Mouse (Mus musculus) embryonic facial prominence, embryonic 12.5 days (tissue): Measurements from ENCODE around the gene Prkrip1. TPM values are rescaled to one million over a fixed set of nuclear protein-coding genes. Genes with fewer than 3 reads are reported as not detected.
"Not testable (repeated sequence)": the region's sequence is repeated elsewhere in the genome, so short reads cannot be mapped to it uniquely, and the experiment has no call there.

Source experiments
- ATAC-seq: fragments of 200-750 bp; cut with Nextera tagmentation; 2 replicates; pipeline ENCODE4 v1.8.0; 2017; ENCODE audit not compliant: insufficient number of reproducible peaks, insufficient read depth, low FRiP score, low TSS enrichment
- H3K27ac ChIP-seq: fragments of 300-500 bp; sonication (generic); 2 replicates; pipeline ENCODE4 v1.5.1; 2016; ENCODE audit warnings: mild to moderate bottlenecking
- H3K27me3 ChIP-seq: fragments of 300-500 bp; sonication (generic); 2 replicates; pipeline ENCODE4 v1.6.1; 2016; ENCODE audit warnings: mild to moderate bottlenecking, moderate library complexity
- H3K36me3 ChIP-seq: fragments of 300-500 bp; sonication (generic); 2 replicates; pipeline ENCODE4 v1.6.1; 2016; ENCODE audit warnings: mild to moderate bottlenecking
- H3K4me1 ChIP-seq: fragments of 300-500 bp; sonication (generic); 2 replicates; pipeline ENCODE4 v1.6.1; 2016
- H3K4me2 ChIP-seq: fragments of 300-500 bp; sonication (generic); replicated peaks from 2 replicates; pipeline ENCODE4 v1.6.1; 2016; ENCODE audit warnings: mild to moderate bottlenecking, moderate library complexity
- H3K4me3 ChIP-seq: fragments of 300-500 bp; sonication (generic); 2 replicates; pipeline ENCODE4 v1.5.1; 2016; ENCODE audit warnings: mild to moderate bottlenecking
- H3K9ac ChIP-seq: fragments of 300-500 bp; sonication (generic); 2 replicates; pipeline ENCODE4 v1.6.1; 2016; ENCODE audit warnings: mild to moderate bottlenecking, moderate library complexity
- H3K9me3 ChIP-seq: fragments of 300-500 bp; sonication (generic); 2 replicates; pipeline ENCODE4 v1.6.1; 2016; ENCODE audit warnings: mild to moderate bottlenecking, moderate library complexity
- WGBS: fragments of 180-500 bp; shearing (Covaris S2); methylation state at CpG from one replicate; pipeline ENCODE4 v1.1.7; 2016; 5-methylcytosine and 5-hydroxymethylcytosine counted together
- polyA plus RNA-seq: library from polyadenylated mRNA; unstranded; fragments of >200 nt; fragmentation: Nextera tagmentation; extraction: Ambion mirVana; gene quantifications from 2 replicates; pipeline ENCODE4 v1.2.1, GENCODE M21; 2016

The Prkrip1 gene
- polyA plus RNA-seq, 1 experiment from 2014 or later, result 60.2 TPM

DNA sequence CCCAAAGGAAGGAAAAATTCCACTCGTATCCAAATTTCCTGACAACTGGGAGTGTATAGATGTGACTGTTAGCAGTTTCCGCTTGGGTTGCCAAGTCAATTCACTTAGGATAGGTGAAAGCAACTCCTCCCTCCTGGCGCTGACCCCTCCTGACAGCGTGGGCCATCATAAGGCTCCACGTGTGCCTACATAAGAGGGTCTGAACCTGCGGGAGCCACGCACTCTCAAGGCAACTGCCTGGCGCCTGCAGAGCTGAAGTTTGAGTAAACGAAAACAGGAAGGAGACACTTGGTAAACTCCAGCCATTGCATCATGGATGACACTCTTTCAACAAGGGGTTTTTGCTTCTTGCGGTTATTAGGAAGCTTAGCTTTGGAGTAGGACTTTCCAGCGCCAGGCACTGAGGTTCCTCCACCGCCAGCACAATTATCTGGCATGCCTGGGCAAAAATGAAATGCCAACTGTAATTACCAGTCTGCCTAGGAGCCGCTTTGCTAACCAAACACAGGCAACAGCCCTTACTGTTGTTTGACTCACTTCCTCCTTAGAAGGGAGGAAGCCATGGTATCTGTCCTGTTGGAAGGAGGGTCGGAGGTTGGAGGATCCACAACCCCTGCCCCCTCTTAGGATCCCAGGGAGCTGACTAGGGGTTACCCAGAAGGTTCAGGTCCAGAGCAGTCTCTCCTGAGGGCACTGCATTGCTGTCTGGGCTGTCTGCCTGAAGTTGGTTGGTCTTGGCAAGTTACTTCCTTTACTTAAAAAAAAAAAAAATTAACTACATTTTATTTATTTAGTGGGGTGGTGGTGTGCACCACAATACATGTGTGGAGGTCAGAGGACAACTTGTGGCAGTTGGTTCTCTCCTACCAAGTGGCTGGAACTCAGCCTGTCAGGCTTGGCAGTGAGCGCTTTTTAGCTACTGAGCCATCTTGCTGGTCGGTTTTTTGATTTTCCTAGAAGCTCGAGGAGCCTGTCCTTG, 27.1 kb downstream of the Prkrip1 start:
- Histone ChIP-seq H3K4me2 (peak overlapping the region; percentile 93), H3K9ac (no peak overlapping the region), H3K4me1 (peaks cover 11% of the 10 kb centered on the region; the same call in 1 of the 2 replicates), H3K27ac (no peak overlapping the region), H3K4me3 (peak overlapping the region; percentile 63), H3K27me3 (0 out of 2 replicates have a peak, but pooled peaks cover 6% of the 10 kb centered on the region), H3K36me3 (peaks cover 6% of the 10 kb centered on the region; the same call in 1 of the 2 replicates), H3K9me3 (0 out of 2 replicates have a peak, but pooled peaks cover 3% of the 10 kb centered on the region)
- ATAC-seq, result no peak
- WGBS, result 35% methylated on average over 17 of the region's 17 CpGs

DNA sequence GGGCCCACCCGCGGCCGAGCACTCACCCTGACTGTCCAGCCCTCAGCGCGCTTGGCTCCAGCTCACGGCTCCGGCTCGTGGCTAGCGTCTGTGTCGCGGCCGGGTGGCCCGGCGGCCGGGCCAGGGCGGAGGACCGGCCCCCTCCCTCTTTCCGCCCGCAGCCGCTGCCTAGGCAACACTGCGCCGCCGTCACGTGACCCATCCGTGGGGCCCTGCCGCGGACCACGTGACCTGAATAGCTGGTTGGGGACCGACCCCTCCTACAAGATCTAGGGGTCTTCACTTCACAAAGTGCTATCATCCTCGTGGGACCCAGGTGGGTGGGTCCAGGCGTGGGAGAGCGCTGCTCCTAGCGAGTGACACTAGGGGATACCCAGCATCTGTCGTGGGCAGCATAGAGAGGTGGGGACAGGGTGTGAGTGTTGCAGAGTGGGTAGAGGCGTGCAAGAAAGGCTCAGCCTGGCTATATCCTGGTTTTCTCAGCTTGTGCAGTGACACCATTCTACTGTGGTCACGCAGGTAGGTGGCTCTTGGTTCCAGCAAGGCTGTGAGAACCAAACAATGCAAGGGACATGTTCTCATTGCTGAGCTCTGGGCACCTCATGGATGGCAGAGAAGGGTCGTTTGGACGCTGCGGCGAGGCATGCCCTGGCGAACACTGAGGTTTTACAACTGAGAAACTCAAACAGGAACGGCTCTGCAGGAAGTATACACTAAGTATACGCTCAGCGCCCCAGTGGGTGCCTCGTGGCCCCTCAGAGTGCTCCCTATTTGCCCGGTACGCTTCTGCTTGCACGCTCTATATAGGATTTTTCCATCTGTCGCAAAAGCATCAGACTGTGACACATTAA, 28.0 kb downstream of the Prkrip1 start, which contains the start of gene Orai2:
Orai2 (minus strand) TSS at position 202 of the 851 bp plus-strand sequence.
- Histone ChIP-seq H3K27me3 (0 out of 2 replicates have a peak, but pooled peaks cover 6% of the 10 kb centered on the region), H3K27ac (0 out of 2 replicates have a peak within 1 kb of the TSS, but pooled peaks have one; percentile 14), H3K4me3 (peak within 1 kb of the TSS; percentile 63), H3K9me3 (0 out of 2 replicates have a peak, but pooled peaks cover 3% of the 10 kb centered on the region), H3K4me1 (peaks cover 11% of the 10 kb centered on the region; the same call in 1 of the 2 replicates), H3K4me2 (peak within 1 kb of the TSS; percentile 93), H3K9ac (peak within 1 kb of the TSS; percentile 78), H3K36me3 (peaks cover 6% of the 10 kb centered on the region; the same call in 1 of the 2 replicates)
- peak; percentile 86 for ATAC-seq
- 6% methylated on average over 49 of the region's 49 CpGs for WGBS

DNA sequence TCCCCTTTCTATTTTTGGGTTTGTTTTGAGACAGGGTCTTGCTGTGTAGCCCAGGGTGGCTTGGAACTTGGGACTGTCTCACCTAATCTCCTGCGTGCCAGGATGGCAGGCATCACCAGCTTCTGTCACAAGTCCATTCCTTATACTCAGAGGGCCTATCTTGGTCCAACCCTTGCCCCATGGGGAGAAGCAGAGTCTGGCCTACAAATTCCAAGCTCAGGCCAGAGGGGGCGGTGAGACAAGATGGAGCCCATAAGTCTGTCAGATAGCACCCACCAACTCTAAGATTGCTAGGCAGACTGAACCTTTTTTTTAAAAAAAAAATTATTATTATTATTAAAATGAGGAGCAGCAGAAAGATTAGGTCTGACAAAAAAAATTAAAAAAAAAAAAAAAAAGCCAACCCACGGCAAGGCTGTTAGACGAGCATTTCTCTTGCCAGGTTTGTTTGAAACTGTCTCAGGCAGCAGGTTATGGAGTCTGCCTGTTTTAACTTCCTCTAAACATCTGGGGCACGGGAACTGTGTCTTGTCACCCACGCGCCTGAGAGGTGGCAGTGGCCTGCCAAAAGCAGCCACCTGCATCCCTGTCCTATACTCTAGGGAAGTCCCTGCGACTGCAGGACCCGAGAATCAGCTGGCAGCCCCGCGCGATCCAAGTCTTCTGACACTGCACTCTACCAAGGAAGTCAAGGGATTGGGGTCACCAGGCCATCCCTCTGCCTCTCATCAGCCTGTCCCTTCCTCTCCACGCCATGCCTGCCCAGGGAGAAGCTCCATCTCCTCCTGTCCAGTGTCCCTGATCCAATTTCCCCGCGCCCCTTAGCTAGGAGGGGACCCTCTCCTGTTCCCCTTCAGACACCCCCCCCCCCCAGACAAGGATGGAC, 28.9 kb downstream of the Prkrip1 start:
- Histone ChIP-seq H3K4me2 (peak overlapping the region; percentile 93), H3K9ac (peak overlapping the region; percentile 78), H3K27me3 (0 out of 2 replicates have a peak, but pooled peaks cover 6% of the 10 kb centered on the region), H3K36me3 (peaks cover 6% of the 10 kb centered on the region; the same call in 1 of the 2 replicates), H3K9me3 (0 out of 2 replicates have a peak, but pooled peaks cover 3% of the 10 kb centered on the region), H3K4me1 (peaks cover 11% of the 10 kb centered on the region; the same call in 1 of the 2 replicates), H3K27ac (0 out of 2 replicates have a peak overlapping the region, but pooled peaks have one; percentile 14), H3K4me3 (peak overlapping the region; percentile 63)
- ATAC-seq, result no peak; the same call in none of the 2 replicates
- 13% methylated on average over 15 of the region's 15 CpGs for WGBS

DNA sequence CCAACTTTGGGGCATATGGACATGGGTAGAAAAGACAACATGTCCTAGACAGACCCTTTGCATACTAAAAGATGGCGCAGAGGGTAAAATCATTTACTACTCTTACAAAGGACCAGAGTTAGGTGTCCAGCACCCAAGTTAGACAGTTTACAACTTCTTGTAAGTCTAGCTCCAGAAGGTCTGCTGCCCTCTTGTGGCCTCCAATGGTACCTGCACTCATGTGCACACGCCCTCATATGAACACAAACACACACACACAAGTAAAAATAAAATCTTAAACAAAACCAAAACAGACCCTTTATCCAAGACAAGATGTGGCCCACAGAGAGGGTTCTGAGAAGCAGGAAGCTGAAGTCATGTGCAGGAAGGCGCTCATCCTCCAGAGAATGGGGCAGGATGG, 30.7 kb downstream of the Prkrip1 start:
- 90% methylated on average over 3 of the region's 3 CpGs for WGBS

DNA sequence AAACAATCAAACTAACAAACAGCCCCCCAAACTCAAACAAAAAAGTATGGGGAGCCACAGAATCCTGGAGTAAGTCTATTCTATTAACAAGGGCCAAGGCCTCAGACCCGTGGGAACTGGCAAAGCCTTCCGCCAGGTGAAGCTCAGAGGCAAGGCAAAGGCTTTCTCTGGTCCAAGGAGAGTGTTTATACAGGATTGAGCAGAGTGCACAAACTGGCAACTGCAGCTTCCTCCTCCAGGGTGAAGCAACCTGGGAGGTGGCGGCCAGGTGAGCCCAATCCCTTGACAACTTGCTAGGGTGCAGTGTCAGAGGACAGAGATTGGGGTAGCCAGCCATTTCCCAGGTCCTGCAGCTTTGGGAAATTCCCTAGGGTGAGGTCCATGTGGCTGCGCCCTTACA, 31.5 kb downstream of the Prkrip1 start:
- no peak for ATAC-seq
- peaks cover 6% of the 10 kb centered on the region; the same call in 1 of the 2 replicates for H3K36me3 ChIP-seq
- H3K27ac ChIP-seq, result no peak overlapping the region
- 0 out of 2 replicates have a peak, but pooled peaks cover 6% of the 10 kb centered on the region for H3K27me3 ChIP-seq
- H3K9ac ChIP-seq, result no peak overlapping the region
- H3K4me1 ChIP-seq, result peaks cover 11% of the 10 kb centered on the region; the same call in 1 of the 2 replicates
- H3K4me3 ChIP-seq, result no peak overlapping the region
- WGBS, result 90% methylated on average over 4 of the region's 4 CpGs
- H3K9me3 ChIP-seq, result 0 out of 2 replicates have a peak, but pooled peaks cover 3% of the 10 kb centered on the region
- no peak overlapping the region for H3K4me2 ChIP-seq

More for the DNA sequence above, 30.7 kb downstream of the Prkrip1 start:
- Histone ChIP-seq H3K9ac (no peak overlapping the region), H3K4me1 (peaks cover 11% of the 10 kb centered on the region; the same call in 1 of the 2 replicates), H3K27me3 (0 out of 2 replicates have a peak, but pooled peaks cover 6% of the 10 kb centered on the region), H3K4me2 (no peak overlapping the region), H3K27ac (no peak overlapping the region), H3K9me3 (0 out of 2 replicates have a peak, but pooled peaks cover 3% of the 10 kb centered on the region), H3K36me3 (peaks cover 6% of the 10 kb centered on the region; the same call in 1 of the 2 replicates), H3K4me3 (no peak overlapping the region)
- ATAC-seq, result no peak

DNA sequence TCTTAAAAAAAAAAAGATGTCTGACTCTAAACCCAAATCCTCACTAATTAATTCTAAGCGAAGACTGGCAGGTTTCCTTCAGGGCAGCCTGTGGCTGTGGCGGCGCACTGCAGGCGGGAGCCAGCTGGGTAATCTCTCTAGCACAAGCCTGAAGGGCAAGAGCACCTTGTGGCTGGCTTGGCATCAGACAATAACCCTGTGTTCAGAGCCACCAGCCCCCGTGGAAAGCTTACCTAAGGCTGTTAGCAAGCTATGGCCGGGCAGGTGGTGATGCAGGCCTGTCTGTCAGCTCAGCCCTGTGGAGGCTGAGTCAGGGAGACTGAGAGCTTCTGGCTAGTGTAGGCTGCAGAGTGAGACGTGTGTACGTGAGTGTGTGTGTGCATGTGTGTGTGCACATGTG, 33.5 kb downstream of the Prkrip1 start:
- Histone ChIP-seq H3K4me2 (no peak overlapping the region), H3K27me3 (no peaks in the 10 kb centered on the region), H3K9ac (no peak overlapping the region), H3K27ac (no peak overlapping the region), H3K36me3 (peaks cover 10% of the 10 kb centered on the region), H3K4me3 (no peak overlapping the region), H3K4me1 (peaks cover 2% of the 10 kb centered on the region; the same call in 1 of the 2 replicates), H3K9me3 (0 out of 2 replicates have a peak, but pooled peaks cover 3% of the 10 kb centered on the region)
- WGBS, result 76% methylated on average over 8 of the region's 8 CpGs
- no peak for ATAC-seq

DNA sequence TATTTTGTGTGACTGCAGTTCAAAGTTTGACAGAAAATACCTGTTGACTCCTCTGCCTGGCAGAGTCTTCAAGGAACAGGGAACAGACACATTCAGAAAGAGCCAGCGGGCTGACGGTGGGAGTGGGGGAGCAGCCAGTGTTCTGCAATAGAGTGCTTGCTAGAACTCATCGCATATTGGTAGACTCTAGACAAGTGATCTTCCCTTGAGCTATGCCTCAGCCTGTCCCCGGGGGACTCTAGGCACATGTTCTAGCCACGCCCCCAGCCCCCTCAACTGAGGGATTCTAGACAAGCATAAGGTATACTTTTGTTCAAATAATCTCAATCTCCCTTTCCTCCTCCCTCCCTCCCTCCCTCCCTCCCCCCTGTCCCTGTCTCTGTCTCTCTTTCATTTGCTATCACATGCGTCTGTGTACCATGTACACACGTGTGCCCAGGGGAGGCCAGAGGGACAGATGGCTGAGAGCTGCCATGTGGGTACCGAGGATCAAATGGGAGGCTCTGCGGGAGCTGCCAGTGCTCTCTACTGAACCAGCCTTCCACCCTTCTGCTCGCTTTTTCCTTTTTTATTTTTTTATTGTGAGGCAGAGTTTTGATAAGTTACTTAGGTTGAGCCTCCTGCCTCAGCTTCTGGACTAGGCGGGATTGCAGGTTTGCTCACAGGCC, 34.8 kb downstream of the Prkrip1 start:
- 81% methylated on average over 11 of the region's 11 CpGs for WGBS
- peaks cover 12% of the 10 kb centered on the region for H3K36me3 ChIP-seq
- ATAC-seq, result no peak
- 0 out of 2 replicates have a peak, but pooled peaks cover 3% of the 10 kb centered on the region for H3K9me3 ChIP-seq
- H3K4me1 ChIP-seq, result no peaks in the 10 kb centered on the region
- no peak overlapping the region for H3K27ac ChIP-seq
- no peaks in the 10 kb centered on the region for H3K27me3 ChIP-seq
- no peak overlapping the region for H3K4me3 ChIP-seq
- no peak overlapping the region for H3K9ac ChIP-seq
- H3K4me2 ChIP-seq, result no peak overlapping the region

DNA sequence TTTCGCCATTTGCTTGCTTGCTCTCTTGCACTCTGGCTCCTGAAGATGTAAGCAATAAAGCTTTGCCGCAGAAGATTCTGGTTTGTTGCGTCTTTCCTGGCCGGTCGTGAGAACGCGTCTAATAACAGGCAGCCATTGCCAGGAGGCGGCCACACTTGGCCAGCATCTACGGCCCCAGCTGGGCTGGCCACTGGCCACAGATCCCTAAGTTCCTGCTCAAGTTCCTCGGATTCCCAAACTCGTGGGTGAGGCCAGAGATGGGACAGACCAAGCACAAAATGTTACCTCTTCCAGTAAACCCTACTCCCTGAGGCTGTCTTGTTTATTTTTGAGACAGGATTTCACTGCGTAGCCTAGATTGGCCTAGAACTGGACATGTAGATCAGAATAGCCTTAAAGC, 38.7 kb downstream of the Prkrip1 start:
- not testable (repeated sequence) for H3K9ac ChIP-seq, H3K27ac ChIP-seq, H3K27me3 ChIP-seq, H3K4me1 ChIP-seq, H3K9me3 ChIP-seq, H3K36me3 ChIP-seq, H3K4me2 ChIP-seq, ATAC-seq, H3K4me3 ChIP-seq
- WGBS, result 89% methylated on average over 11 of the region's 12 CpGs

DNA sequence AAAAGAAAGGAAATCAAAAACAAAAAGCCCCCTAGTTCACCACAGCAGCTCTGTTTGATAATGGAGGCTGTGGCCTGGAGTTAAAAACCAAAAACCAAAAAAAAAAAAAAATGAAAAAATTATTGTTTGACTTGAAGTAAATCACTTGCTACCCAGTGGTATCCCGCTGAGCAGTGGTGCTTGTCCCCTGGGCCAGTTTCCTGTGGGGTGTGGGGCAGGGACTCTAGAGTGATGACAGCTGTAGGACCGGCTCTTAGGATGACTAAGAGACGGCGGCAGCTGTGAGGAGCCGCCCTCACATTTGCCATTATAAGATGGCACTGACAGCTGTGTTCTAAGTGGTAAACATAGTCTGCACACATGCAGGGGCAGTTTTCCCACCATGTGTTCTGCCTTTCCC, 43.4 kb downstream of the Prkrip1 start:
- Histone ChIP-seq H3K4me3 (no peak overlapping the region), H3K9ac (no peak overlapping the region), H3K36me3 (peaks cover 3% of the 10 kb centered on the region), H3K27ac (no peak overlapping the region), H3K9me3 (no peaks in the 10 kb centered on the region), H3K4me2 (no peak overlapping the region), H3K4me1 (no peaks in the 10 kb centered on the region), H3K27me3 (no peaks in the 10 kb centered on the region)
- no peak for ATAC-seq
- 85% methylated on average over 5 of the region's 5 CpGs for WGBS

DNA sequence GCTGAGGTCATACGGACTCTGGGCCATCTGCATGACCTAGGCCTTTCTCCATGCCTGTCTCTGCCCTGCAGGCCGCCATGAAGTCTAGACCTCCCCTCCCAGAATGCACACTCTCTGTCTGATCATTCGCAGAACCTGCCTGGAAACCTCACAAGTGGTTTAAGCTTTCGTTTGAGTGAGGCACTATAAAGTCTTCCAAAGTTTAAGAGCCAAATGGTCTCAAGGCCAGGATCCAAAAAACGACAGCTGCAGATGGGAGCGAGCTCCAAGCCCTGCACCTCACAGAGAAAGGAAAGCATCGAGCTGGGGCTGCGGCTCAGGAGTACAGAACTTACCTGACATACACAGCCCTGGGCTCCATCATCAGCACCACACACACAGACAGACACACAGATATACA, 46.4 kb downstream of the Prkrip1 start:
- no peaks in the 10 kb centered on the region for H3K9me3 ChIP-seq
- no peaks in the 10 kb centered on the region for H3K36me3 ChIP-seq
- no peak for ATAC-seq
- H3K9ac ChIP-seq, result no peak overlapping the region
- no peak overlapping the region for H3K27ac ChIP-seq
- WGBS, result 82% methylated on average over 8 of the region's 8 CpGs
- H3K4me3 ChIP-seq, result no peak overlapping the region
- H3K4me2 ChIP-seq, result no peak overlapping the region
- no peaks in the 10 kb centered on the region for H3K4me1 ChIP-seq
- no peaks in the 10 kb centered on the region for H3K27me3 ChIP-seq
